Mouse (Mus musculus) lung, postnatal 0 days (tissue): ENCODE results near the gene Tnr.

Source experiments
- CTCF ChIP-seq: IDR thresholded peaks from 2 replicates; pipeline ENCODE4 v1.5.1; 2016; ENCODE audit warnings: antibody characterized with exemption, mild to moderate bottlenecking
- EP300 ChIP-seq: IDR thresholded peaks from 2 replicates; pipeline ENCODE4 v1.6.1; 2016; ENCODE audit warnings: antibody characterized with exemption, mild to moderate bottlenecking, control low read depth

- TF ChIP-seq CTCF, result no peak
- no peak for TF ChIP-seq EP300
Measured at GRCm38 (mm10) chr1:159828531-159828930, 305.0 kb downstream of the Tnr start.
